Mouse (Mus musculus): ENCODE results near the gene Mepce. TPM values are rescaled to one million over a fixed set of nuclear protein-coding genes. Genes with fewer than 3 reads are reported as not detected.
A peak's percentile ranks its signal among the peaks of the same experiment; 100 is the strongest.

The Mepce gene
- polyA plus RNA-seq, 1 experiment from 2014 or later = 9.2 TPM

DNA sequence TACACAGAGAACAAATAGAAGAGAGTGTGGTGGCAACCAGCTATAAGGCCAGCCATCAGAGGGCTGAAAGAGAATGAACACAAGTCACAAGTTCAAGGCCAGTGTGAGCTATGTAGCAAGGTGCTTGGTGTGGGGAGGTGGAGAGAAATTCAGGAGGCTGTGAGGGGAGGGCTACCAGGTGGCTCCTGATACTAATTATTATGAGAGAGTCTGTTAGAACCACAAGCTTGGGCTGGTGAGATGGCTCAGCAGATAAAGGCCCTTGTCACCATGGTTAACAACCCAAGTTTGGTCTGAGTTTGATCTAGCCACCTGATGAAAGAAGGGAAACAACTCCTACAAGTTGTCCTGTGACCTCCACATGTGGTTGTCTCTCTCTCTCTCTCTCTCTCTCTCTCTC is 14.7 kb downstream of the Mepce start:
- ATAC-seq = peak; percentile 26
- H3K9ac ChIP-seq = no peak overlapping the region; the same call in 1 of the 2 replicates
- no peak overlapping the region for H3K27ac ChIP-seq
- no peaks in the 10 kb centered on the region for H3K27me3 ChIP-seq (replicated peaks)
- H3K4me3 ChIP-seq = no peak overlapping the region
- peaks cover 46% of the 10 kb centered on the region for H3K4me1 ChIP-seq
- H3K4me2 ChIP-seq = no peak overlapping the region
- no peaks in the 10 kb centered on the region for H3K36me3 ChIP-seq
- H3K9me3 ChIP-seq (replicated peaks) = no peaks in the 10 kb centered on the region

DNA sequence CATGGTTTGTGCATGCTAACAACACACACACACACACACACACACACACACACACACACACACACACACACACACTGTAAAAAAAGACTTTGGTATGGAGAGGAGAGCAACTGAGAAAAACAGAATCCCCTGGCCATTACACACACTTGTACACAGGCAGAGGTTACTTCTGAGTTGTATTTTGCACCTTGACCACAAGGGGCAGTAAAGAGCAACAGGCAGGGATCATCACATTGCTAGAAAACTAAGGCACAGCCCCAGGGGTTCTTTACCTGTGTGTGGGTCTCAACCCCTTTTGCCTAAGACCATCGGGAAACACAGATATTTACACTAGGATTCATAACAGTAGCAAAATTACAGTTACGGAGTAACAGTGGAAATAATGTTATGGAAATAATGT is 16.7 kb downstream of the Mepce start:
- Histone ChIP-seq H3K9me3 (replicated peaks) (peaks cover 4% of the 10 kb centered on the region; the same call in 1 of the 2 replicates), H3K27me3 (replicated peaks) (no peaks in the 10 kb centered on the region), H3K36me3 (peaks cover 2% of the 10 kb centered on the region; the same call in 1 of the 2 replicates), H3K4me2 (no peak overlapping the region), H3K27ac (no peak overlapping the region), H3K4me1 (peaks cover 25% of the 10 kb centered on the region), H3K9ac (no peak overlapping the region), H3K4me3 (no peak overlapping the region)
- ATAC-seq = peak; percentile 67; the same call in 1 of the 2 replicates
- 29% methylated on average over 2 of the region's 2 CpGs for WGBS (ENCODE audit: insufficient replicate concordance)

DNA sequence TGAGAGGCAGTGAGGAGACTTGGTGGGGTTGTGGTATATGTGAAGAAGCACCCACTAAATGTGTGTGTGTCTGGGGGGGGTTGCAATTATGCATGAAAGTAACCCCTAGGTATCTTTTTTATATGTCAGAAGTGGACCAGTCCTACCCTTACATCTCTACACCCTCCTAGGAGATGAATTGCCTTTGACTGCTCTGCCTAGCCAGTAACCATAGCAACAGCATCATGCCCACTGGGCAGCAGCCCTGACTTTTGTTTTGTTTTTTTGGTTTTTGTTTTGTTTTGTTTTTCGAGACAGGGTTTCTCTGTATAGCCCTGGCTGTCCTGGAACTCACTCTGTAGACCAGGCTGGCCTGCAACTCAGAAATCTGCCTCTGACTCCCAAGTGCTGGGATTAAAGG is 19.0 kb downstream of the Mepce start:
- Histone ChIP-seq H3K9ac (no peak overlapping the region), H3K4me3 (no peak overlapping the region), H3K27me3 (replicated peaks) (no peaks in the 10 kb centered on the region), H3K4me1 (peaks cover 21% of the 10 kb centered on the region), H3K27ac (no peak overlapping the region), H3K4me2 (no peak overlapping the region), H3K36me3 (peaks cover 2% of the 10 kb centered on the region; the same call in 1 of the 2 replicates), H3K9me3 (replicated peaks) (peaks cover 4% of the 10 kb centered on the region; the same call in 1 of the 2 replicates)
- no peak for ATAC-seq
- WGBS (ENCODE audit: insufficient replicate concordance) = 67% methylated on average over 1 of the region's 1 CpGs

DNA sequence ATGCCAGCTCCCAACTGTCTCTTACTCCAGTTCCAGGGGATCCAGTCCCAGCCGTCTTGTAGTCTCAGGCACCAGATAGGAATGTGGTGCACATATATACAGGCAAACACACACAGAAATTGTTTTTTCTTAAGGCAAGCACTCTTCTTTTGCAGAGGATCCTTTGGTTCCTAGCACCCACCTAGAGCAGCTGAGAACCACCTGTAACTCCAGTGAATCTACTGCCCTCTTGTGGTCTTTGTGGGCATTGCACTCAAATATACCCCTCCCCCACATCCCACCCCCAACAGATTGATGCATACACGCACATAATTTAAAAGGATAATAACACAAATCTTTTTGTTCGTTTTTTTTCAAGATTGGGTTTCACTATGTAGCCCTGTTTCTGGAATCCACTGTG is 21.2 kb downstream of the Mepce start:
- Histone ChIP-seq H3K9me3 (replicated peaks) (peaks cover 4% of the 10 kb centered on the region; the same call in 1 of the 2 replicates), H3K9ac (no peak overlapping the region), H3K36me3 (peaks cover 2% of the 10 kb centered on the region; the same call in 1 of the 2 replicates), H3K27me3 (replicated peaks) (no peaks in the 10 kb centered on the region), H3K4me1 (peaks cover 9% of the 10 kb centered on the region; the same call in 1 of the 2 replicates), H3K27ac (no peak overlapping the region), H3K4me3 (no peak overlapping the region), H3K4me2 (no peak overlapping the region)
- no peak for ATAC-seq
- WGBS (ENCODE audit: insufficient replicate concordance) = 45% methylated on average over 3 of the region's 3 CpGs

DNA sequence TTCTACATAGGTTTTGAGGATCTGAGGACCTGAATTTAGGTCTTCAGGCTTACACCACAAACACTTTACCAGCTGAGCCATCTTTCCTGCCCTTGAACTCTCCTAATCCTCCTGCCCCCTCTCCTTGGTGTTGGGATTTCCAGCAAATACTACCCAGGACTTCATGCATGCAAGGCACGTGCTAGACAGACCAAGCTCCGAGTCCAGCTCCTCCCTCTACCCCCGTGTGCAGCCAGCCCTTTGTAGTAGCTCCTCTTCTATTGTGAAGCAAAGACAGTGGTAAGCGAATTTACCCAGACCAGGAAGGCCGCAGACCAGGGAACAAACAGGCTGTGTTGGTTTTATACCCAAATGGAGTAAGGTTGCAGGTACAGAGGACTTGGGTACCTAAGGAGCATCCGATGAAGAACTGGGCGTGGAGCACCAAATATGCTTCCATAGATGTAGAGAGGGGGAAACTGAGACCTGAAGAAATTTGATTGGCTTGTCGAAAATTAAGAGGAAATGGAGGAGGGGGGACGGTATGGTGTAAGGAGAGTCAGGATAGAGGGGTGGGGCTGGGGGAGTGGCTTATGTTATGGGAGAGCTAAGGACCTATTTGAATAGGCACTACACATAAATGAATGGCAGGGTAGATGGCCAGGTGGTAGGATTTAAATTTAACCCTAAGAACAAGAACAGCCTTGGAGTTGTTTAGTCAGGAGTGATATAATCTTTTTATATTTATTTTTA is 22.7 kb downstream of the Mepce start:
- Histone ChIP-seq H3K9me3 (replicated peaks) (peaks cover 4% of the 10 kb centered on the region; the same call in 1 of the 2 replicates), H3K36me3 (peaks cover 5% of the 10 kb centered on the region), H3K4me3 (no peak overlapping the region), H3K4me1 (peaks cover 7% of the 10 kb centered on the region), H3K27me3 (replicated peaks) (no peaks in the 10 kb centered on the region), H3K27ac (no peak overlapping the region), H3K4me2 (no peak overlapping the region), H3K9ac (no peak overlapping the region)
- WGBS (ENCODE audit: insufficient replicate concordance) = 57% methylated on average over 9 of the region's 9 CpGs
- no peak for ATAC-seq

DNA sequence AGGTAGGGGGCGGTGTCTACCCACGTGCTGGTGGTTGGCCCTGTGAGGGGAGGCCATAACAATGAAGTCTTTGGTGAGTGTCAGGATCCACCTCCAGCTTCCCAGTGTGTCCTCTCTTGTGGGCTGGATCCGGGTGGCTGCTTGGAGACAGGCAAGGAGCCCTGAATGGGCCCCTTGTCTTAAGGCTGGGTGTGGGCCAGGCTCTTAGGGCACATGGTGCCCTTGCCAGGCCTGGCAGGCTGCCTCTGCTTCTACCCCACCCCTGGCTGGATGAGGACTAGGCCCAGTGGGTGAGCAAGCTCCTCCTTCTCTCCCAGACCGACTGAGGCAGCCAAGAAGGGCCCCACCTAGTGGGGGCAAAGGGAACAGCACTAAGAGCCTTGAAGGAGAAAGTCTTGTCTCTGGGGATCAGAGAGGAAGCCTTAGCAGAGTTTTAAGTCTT is 27.5 kb downstream of the Mepce start:
- 0 out of 2 replicates have a peak overlapping the region, but pooled peaks have one; percentile 28 for H3K9ac ChIP-seq
- no peaks in the 10 kb centered on the region for H3K9me3 ChIP-seq (replicated peaks)
- H3K4me3 ChIP-seq = no peak overlapping the region
- no peaks in the 10 kb centered on the region for H3K27me3 ChIP-seq (replicated peaks)
- peak; percentile 74 for ATAC-seq
- H3K36me3 ChIP-seq = peaks cover 51% of the 10 kb centered on the region
- H3K4me2 ChIP-seq = no peak overlapping the region
- peaks cover 29% of the 10 kb centered on the region for H3K4me1 ChIP-seq
- H3K27ac ChIP-seq = no peak overlapping the region
- 41% methylated on average over 4 of the region's 4 CpGs for WGBS (ENCODE audit: insufficient replicate concordance)

DNA sequence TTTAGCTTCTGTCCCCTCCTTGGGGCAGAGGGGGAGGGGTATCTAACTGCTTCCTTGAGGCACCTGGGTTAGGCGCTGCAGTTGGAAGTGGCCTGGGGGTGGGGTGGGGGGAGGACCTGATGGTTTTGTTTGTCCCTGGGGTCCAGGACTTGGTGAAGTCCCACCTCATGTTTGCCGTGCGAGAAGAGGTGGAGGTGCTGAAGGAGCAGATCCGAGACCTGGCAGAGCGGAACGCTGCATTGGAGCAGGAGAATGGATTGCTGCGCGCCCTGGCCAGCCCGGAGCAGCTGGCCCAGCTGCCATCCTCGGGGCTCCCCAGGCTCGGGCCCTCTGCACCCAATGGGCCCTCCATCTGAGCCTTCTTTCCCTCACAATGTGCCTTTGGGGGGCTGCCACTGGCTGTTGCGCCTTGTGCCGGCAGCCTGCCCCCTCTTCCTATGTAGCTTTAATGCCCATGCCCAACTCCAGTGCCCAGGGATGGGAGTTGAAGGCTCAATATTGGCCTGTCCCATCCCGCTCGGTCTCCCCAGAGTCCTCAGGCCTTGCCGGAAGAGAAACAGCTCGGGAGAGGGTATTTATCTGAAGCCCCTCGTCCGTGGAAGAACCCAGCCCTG is 28.4 kb downstream of the Mepce start:
- Histone ChIP-seq H3K36me3 (peaks cover 60% of the 10 kb centered on the region), H3K4me3 (no peak overlapping the region), H3K9ac (no peak overlapping the region), H3K4me1 (peaks cover 31% of the 10 kb centered on the region), H3K27me3 (replicated peaks) (no peaks in the 10 kb centered on the region), H3K27ac (no peak overlapping the region), H3K9me3 (replicated peaks) (no peaks in the 10 kb centered on the region), H3K4me2 (no peak overlapping the region)
- WGBS (ENCODE audit: insufficient replicate concordance) = 88% methylated on average over 19 of the region's 19 CpGs
- ATAC-seq = no peak

DNA sequence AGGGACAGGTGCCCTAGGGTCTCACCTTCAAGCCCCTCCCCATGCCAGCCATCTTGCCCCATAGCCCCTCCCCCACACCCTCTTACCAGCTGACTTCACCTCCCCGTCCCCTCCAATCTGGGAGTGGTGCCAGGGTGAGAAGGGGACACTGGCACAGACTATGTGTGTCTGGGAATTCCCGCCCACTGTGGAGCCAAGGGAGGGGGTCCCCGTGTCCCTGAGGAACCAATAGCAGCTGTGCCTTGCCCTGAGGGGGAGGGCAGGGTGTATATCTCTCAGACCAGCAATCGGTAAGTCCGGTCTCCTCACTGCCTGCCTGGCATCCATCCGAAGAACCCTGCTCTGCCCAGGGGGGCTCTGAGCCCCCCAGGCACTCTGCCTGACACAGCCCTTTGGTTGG is 29.6 kb downstream of the Mepce start:
- H3K27ac ChIP-seq = no peak overlapping the region
- no peaks in the 10 kb centered on the region for H3K27me3 ChIP-seq (replicated peaks)
- no peak overlapping the region for H3K9ac ChIP-seq
- 84% methylated on average over 6 of the region's 6 CpGs for WGBS (ENCODE audit: insufficient replicate concordance)
- no peak overlapping the region for H3K4me2 ChIP-seq
- H3K4me3 ChIP-seq = no peak overlapping the region
- peaks cover 42% of the 10 kb centered on the region for H3K4me1 ChIP-seq
- no peak for ATAC-seq
- peaks cover 71% of the 10 kb centered on the region for H3K36me3 ChIP-seq
- H3K9me3 ChIP-seq (replicated peaks) = no peaks in the 10 kb centered on the region

DNA sequence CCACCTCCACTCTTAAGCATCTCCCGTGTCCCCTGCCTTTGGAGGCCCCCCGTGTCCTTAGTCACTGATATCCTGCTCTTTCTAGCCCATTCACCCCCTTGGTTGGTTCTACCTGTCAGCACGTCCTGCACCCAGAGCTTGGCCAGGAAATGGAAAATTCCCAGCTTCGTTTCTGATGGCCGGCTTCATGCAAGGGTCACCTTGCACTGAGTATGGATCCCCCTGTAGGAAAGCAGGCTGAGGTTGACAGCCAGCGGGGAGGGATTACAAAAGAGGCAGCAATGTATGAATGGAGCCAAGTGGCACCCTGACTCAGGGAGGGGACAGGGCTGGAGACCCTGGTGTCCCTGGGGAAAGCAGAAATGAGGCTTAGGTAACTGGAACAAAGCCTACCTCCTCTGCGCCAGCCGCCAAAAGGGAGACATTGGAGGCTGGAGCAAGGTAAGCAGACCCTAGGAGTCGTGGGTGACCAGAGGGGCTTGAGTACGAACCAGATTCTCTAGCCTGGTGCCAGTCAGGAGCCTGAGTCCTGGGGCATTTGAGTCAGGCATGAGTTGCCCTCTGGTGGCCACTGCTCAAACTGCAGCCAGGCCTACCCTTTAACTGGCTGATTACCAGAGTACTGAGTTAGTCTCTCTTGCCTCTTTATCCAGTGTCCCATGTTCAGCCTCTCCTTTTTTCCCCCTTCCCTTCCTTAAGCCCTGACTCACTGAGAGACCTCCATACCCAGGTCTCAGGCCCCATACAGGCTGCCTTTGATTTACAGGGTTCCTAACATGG is 30.4 kb downstream of the Mepce start:
- no peak overlapping the region for H3K4me2 ChIP-seq
- H3K36me3 ChIP-seq = peaks cover 79% of the 10 kb centered on the region
- no peaks in the 10 kb centered on the region for H3K27me3 ChIP-seq (replicated peaks)
- peak; percentile 46 for ATAC-seq
- no peaks in the 10 kb centered on the region for H3K9me3 ChIP-seq (replicated peaks)
- H3K27ac ChIP-seq = no peak overlapping the region
- H3K9ac ChIP-seq = no peak overlapping the region
- 52% methylated on average over 10 of the region's 10 CpGs for WGBS (ENCODE audit: insufficient replicate concordance)
- H3K4me3 ChIP-seq = no peak overlapping the region
- peaks cover 47% of the 10 kb centered on the region for H3K4me1 ChIP-seq

DNA sequence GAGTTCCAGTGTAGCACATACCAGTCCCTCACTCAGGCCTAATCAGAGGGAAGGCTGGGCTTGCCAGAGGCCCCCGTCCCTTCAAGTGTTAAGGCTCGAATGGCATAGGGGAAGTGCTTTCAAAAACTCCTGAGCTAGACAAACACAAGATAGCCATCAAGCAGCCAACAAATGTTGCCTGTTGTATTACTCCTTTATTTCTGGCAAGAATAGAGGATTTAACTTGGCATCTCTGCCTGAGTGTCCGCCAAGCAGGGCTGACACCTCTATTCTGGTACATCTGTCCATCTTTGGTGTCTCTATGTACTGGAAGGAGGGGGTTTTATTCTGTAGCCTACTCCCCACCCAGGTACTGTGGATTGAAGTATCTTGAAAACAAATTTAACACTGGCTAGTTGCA is 31.3 kb downstream of the Mepce start:
- peaks cover 89% of the 10 kb centered on the region for H3K36me3 ChIP-seq
- H3K9ac ChIP-seq = no peak overlapping the region
- no peak overlapping the region for H3K4me3 ChIP-seq
- H3K4me2 ChIP-seq = no peak overlapping the region
- H3K27me3 ChIP-seq (replicated peaks) = no peaks in the 10 kb centered on the region
- no peak for ATAC-seq
- H3K27ac ChIP-seq = peak overlapping the region; percentile 49; the same call in 1 of the 2 replicates
- H3K9me3 ChIP-seq (replicated peaks) = no peaks in the 10 kb centered on the region
- 72% methylated on average over 3 of the region's 3 CpGs for WGBS (ENCODE audit: insufficient replicate concordance)
- peaks cover 55% of the 10 kb centered on the region for H3K4me1 ChIP-seq

DNA sequence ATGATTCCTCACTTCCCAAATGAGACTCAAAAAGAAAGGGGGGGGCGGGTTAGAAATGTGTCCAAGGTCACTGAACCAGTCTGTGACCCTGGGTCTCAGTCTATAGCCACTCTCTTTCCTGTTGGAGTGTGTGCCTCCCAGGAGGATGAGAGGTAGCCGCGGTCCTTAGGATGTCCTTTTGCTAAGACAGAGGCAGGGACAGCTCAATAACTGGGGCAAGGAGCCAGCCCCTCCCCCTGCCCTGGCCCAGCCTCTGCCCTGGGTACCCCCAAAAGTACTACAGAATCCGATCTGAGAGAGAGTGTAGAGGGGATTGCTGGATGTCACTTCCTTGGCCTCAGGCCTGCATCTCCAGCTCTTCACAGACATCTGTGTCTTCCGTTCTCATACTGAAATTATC is 32.0 kb downstream of the Mepce start:
- H3K4me2 ChIP-seq = no peak overlapping the region
- no peak overlapping the region for H3K9ac ChIP-seq
- WGBS (ENCODE audit: insufficient replicate concordance) = 83% methylated on average over 5 of the region's 5 CpGs
- peaks cover 96% of the 10 kb centered on the region for H3K36me3 ChIP-seq
- no peak for ATAC-seq
- no peaks in the 10 kb centered on the region for H3K27me3 ChIP-seq (replicated peaks)
- H3K4me3 ChIP-seq = no peak overlapping the region
- H3K27ac ChIP-seq = 0 out of 2 replicates have a peak overlapping the region, but pooled peaks have one; percentile 18
- no peaks in the 10 kb centered on the region for H3K9me3 ChIP-seq (replicated peaks)
- H3K4me1 ChIP-seq = peaks cover 60% of the 10 kb centered on the region

Data from liver, embryonic 12.5 days (tissue).